Mouse (Mus musculus) ES-E14 (cell line): ENCODE measurements at regions not wholly inside any gene's neighbourhood (a gene's known extent, or its start where the extent isn't known, plus 50 kb on each side); places are given as distances from the start of the nearest gene placed in this dataset.

Experiments used
- DNase-seq: peaks from one replicate; pipeline ENCODE4 v3.0.0-alpha.2; 2013; ENCODE audit warnings: low read depth, low spot score
- H3K27ac ChIP-seq: 2 replicates; pipeline ENCODE4 v1.5.1; 2012; ENCODE audit warnings: low read depth, mild to moderate bottlenecking, low read length, moderate library complexity, mixed read lengths; ENCODE audit not compliant: poor library complexity, insufficient read depth, severe bottlenecking
- H3K36me3 ChIP-seq: 2 replicates; pipeline ENCODE4 v1.6.1; 2012; ENCODE audit warnings: mild to moderate bottlenecking, low read length, moderate library complexity, mixed read lengths; ENCODE audit not compliant: control insufficient read depth, poor library complexity, insufficient read depth, severe bottlenecking
- H3K4me1 ChIP-seq, 2 experiments: fragments of 150-350 bp in 1 of 2; sonication (generic) in 1 of 2; 2 replicates each; pipeline ENCODE4 v1.6.1; 2012; ENCODE audit warnings: low read length in 2 of 2, mild to moderate bottlenecking in 1 of 2, mixed read lengths in 1 of 2; ENCODE audit not compliant: control insufficient read depth in 2 of 2, insufficient read depth in 2 of 2, poor library complexity in 1 of 2
- H3K4me3 ChIP-seq, 2 experiments: fragments of 150-350 bp in 1 of 2; sonication (generic) in 1 of 2; 2 replicates each; pipeline ENCODE4 v1.5.1; 2012; ENCODE audit warnings: low read length in 2 of 2, low read depth in 1 of 2, mild to moderate bottlenecking in 1 of 2, mixed read lengths in 1 of 2; ENCODE audit not compliant: insufficient read depth in 1 of 2, poor library complexity in 1 of 2, severe bottlenecking in 1 of 2
- H3K9ac ChIP-seq: 2 replicates; pipeline ENCODE4 v1.6.1; 2012; ENCODE audit warnings: low read depth, mild to moderate bottlenecking, low read length, mixed read lengths; ENCODE audit not compliant: poor library complexity, insufficient read depth, severe bottlenecking
- H3K9me3 ChIP-seq: fragments of 150-350 bp; sonication (generic); 2 replicates; pipeline ENCODE4 v1.6.1; 2012; ENCODE audit warnings: low read depth, mild to moderate bottlenecking, low read length; ENCODE audit not compliant: control insufficient read depth, insufficient read depth
- CHD2 ChIP-seq: IDR thresholded peaks from 2 replicates; pipeline ENCODE4 v1.6.1; 2014; ENCODE audit warnings: mild to moderate bottlenecking, low read depth, low read length, inconsistent platforms
- HCFC1 ChIP-seq: IDR thresholded peaks from 2 replicates; pipeline ENCODE4 v1.6.1; 2012; ENCODE audit warnings: low read length, inconsistent platforms, borderline replicate concordance; ENCODE audit not compliant: insufficient read depth
- MAFK ChIP-seq: IDR thresholded peaks from 2 replicates; pipeline ENCODE4 v1.6.1; 2014; ENCODE audit warnings: mild to moderate bottlenecking, low read depth, low read length, inconsistent platforms; ENCODE audit not compliant: insufficient read depth
- ZC3H11A ChIP-seq: IDR thresholded peaks from 2 replicates; pipeline ENCODE4 v1.6.1; 2012; ENCODE audit warnings: low read depth, mild to moderate bottlenecking, inconsistent platforms, low read length, borderline replicate concordance
- ZNF384 ChIP-seq: IDR thresholded peaks from 2 replicates; pipeline ENCODE4 v1.6.1; 2012; ENCODE audit warnings: low read depth, low read length, inconsistent platforms
- in situ Hi-C, 2 experiments: fragments of 600-800 bp; cut with MboI; formaldehyde crosslinking; loops; one replicate each; pipeline ENCODE4 v1.15.1; 2025; ENCODE audit warnings: low sequenced_read_pairs in 2 of 2, inconsistent platforms in 1 of 2; ENCODE audit not compliant: unreplicated experiment in 2 of 2

DNA sequence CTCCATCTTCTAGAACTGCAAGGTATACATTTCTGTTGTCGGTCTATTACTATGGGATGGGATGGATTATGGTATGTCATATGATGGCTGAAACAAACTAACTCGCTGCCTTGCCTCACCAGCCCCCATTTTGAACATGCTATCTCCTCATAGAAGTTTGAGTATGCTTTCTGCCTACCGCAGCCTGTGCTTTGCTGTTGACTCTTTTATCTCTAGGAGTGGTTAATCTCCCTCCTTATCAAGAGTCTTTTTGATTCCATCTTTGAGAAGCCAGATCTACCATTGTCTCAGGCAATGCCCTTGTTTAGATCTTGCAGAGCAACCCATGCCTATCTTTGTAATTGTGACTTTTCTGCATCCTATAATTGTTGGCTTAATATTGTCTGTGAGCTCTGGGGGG is 367.0 kb downstream of the Cog6 start:
- Histone ChIP-seq H3K9me3 (no peaks in the 10 kb centered on the region), H3K9ac (no peak overlapping the region), H3K4me3 (no peak overlapping the region), H3K27ac (no peak overlapping the region), H3K36me3 (no peaks in the 10 kb centered on the region), H3K4me1 (no peaks in the 10 kb centered on the region)
- no peak for TF ChIP-seq HCFC1
- TF ChIP-seq ZNF384 = no peak
- TF ChIP-seq MAFK = no peak
- TF ChIP-seq ZC3H11A = no peak
- TF ChIP-seq CHD2 = no peak
- no peak for DNase-seq
- in situ Hi-C loops = loop anchor here in 1 of 2 experiments (25.0 kb wide), 1 partner anchor 388 kb away; the partner anchor contains the start of gene Foxo1

DNA sequence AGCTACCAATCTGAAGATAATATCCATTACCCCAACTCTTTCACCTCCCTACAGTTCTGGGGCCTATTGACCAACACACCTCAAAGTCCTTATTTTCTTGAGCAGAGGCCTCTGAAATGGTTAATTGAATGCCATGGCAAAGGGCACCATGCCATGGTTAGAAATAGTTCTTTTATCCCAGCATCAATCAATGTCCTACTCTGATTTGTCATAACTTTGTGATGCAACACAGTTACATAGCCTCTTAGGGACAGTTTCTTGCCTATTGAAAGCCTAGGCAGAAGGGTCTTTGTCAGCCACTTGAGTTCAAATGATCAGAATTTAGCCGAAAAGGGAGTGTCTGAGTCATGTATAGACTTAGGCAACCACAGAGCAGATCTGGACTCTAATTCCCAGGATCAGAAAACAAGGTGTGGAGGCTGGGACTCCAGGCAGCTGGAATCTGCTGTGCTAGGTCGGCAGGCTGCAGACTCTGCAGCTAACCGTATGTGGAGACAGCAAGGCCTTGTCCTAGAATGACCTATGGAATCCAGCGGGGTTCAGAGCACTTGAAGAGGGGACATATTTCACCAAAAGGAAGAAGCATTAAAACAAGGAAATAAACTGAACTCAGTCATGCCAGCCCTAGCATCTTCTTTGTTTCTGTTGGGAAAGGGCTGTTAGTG is 368.1 kb downstream of the Cog6 start:
- Histone ChIP-seq H3K36me3 (no peaks in the 10 kb centered on the region), H3K9me3 (no peaks in the 10 kb centered on the region), H3K27ac (no peak overlapping the region), H3K4me1 (no peaks in the 10 kb centered on the region), H3K9ac (no peak overlapping the region), H3K4me3 (no peak overlapping the region)
- in situ Hi-C loops = no loop called here
- no peak for DNase-seq
- no peak for TF ChIP-seq ZNF384
- TF ChIP-seq HCFC1 = no peak
- no peak for TF ChIP-seq ZC3H11A
- TF ChIP-seq CHD2 = no peak
- no peak for TF ChIP-seq MAFK

DNA sequence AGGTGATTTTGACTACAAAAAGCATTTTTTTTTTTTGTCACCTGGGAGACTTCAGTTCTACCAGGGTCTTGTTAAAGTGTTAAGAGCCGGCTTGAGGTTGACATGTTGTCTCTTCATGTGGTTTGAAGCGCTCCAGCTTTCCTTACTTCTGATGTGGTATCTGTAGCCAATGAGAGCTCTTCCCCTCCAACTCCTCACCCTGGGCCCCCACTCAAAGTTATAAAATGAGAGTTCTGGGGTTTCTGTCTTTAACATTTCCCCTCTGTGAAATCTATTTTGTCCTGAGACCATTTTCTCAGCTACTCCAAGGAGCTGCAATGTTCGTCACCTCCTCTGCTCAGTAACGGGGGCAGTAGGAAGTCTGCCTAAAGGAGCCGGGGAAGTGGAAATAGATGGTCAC is 369.1 kb downstream of the Cog6 start:
- Histone ChIP-seq H3K9ac (no peak overlapping the region), H3K4me1 (no peaks in the 10 kb centered on the region), H3K36me3 (no peaks in the 10 kb centered on the region), H3K9me3 (no peaks in the 10 kb centered on the region), H3K27ac (no peak overlapping the region), H3K4me3 (no peak overlapping the region)
- in situ Hi-C loops = no loop called here
- no peak for TF ChIP-seq MAFK
- no peak for TF ChIP-seq HCFC1
- no peak for TF ChIP-seq ZNF384
- no peak for TF ChIP-seq ZC3H11A
- no peak for TF ChIP-seq CHD2
- DNase-seq = no peak

DNA sequence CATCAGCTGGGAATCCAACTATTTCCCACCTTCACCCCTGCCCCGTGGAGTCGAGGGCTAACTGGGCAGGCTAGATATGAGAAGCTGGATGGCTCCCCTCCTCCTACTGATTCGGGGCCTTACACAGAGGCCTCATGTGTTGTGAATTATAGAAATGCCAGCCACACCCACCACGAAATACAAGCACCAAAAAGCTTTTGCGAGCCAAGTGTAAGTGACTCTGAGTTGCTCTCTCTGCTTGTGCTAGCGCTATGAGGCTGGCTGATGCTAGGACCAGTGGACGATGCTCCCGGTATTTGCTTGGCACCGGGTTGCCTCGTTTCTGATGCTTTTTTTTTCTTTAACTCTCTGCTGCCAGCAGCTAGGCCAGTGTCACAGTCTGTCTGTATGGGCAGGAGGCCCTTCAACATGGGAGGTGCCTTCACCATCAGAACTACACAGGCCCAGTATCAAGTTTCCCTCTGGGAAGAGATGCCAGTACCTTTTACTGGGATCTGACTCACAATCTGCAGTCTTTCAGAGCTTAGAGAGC is 369.8 kb downstream of the Cog6 start:
- in situ Hi-C loops = no loop called here
- no peak overlapping the region for H3K27ac ChIP-seq

DNA sequence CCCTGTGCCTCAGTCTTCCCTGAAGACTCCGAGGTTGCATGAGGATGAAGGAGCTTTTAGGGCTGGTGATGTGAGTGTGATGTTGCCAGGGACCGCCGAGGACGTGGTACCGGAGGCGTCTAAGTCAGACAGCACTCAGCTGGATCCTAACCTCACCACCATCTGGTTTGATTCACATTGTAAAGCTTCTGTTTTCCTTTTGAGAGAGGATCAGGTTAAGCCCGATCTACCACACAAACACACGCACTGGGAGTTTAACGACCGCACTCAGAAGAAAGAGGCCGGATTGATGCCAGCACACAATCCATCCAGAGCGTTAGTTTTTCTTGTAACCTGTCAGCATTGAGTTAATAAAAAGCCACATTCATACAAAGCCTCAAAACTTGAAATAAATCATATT is 371.9 kb downstream of the Cog6 start:
- DNase-seq = no peak
- Histone ChIP-seq H3K4me1 (no peaks in the 10 kb centered on the region), H3K9me3 (no peaks in the 10 kb centered on the region), H3K9ac (no peak overlapping the region), H3K27ac (no peak overlapping the region), H3K36me3 (no peaks in the 10 kb centered on the region), H3K4me3 (no peak overlapping the region)
- TF ChIP-seq MAFK (no peak), HCFC1 (no peak), ZNF384 (no peak), CHD2 (no peak), ZC3H11A (no peak)
- in situ Hi-C loops = no loop called here

More for the DNA sequence above, 369.8 kb downstream of the Cog6 start:
- Histone ChIP-seq H3K4me1 (no peaks in the 10 kb centered on the region), H3K9me3 (no peaks in the 10 kb centered on the region), H3K9ac (no peak overlapping the region), H3K4me3 (no peak overlapping the region), H3K36me3 (no peaks in the 10 kb centered on the region)
- no peak for TF ChIP-seq ZC3H11A
- no peak for TF ChIP-seq ZNF384
- TF ChIP-seq HCFC1 = no peak
- no peak for TF ChIP-seq CHD2
- no peak for TF ChIP-seq MAFK
- DNase-seq = no peak
